Comparison of ENCODE assay signal across 25 mouse cellular contexts in the genomic region with DNA sequence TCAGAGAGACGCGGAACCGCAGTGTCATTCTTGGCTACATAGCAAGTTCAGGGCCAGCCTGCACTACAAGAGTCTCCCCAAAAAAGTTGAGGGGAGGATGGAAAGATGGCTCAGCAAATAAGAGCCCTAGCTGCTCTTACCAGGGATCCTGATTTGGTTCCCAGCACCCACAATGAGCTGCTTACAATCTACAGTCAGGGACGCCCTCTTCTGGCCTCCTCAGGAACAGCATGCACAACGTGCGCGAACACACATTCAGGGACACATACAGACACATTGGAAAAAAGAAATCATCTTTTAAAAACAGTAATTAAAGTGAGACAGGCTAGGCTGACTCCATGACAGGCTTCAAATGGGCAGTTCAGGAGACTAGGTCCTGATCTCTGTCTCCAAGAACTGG. TPM values are rescaled to one million over a fixed set of nuclear protein-coding genes. Genes with fewer than 3 reads are reported as not detected.
A peak's percentile ranks its signal among the peaks of the same experiment; 100 is the strongest.
DNase-seq lines count a peak whose midpoint lies in the region; TF ChIP-seq lines count a peak whose summit lies in the region.
"Had no signal": no experiment of that assay in that cellular context is flagged by ENCODE, and none has a peak within 500 bp of the region (broad histone marks: within the 10 kb centered on the region; RNA-seq: fewer than 3 reads in every experiment).

No protein-coding gene starts in this region.

- H3K27me3 ChIP-seq in E14TG2a.4 (ENCODE audit: insufficient read depth, low read length): peaks cover 3% of the 10 kb centered on the region; the same call in 1 of the 2 replicates
- H3K27me3 ChIP-seq: embryonic facial prominence, embryonic 12.5 days; embryonic facial prominence, embryonic 15.5 days; forebrain, embryonic 13.5 days; heart, embryonic 13.5 days; hindbrain, embryonic 12.5 days; hindbrain, embryonic 15.5 days had no signal

- H3K4me3 ChIP-seq in layer of hippocampus, adult 2 months: no peak overlapping the region
- H3K4me3 ChIP-seq in E14TG2a.4 (replicated peaks; ENCODE audit: low read length): no peak overlapping the region
- H3K4me3 ChIP-seq: embryonic facial prominence, embryonic 12.5 days; embryonic facial prominence, embryonic 15.5 days; forebrain, embryonic 13.5 days; heart, adult 2 months; heart, embryonic 10.5 days; heart, embryonic 13.5 days; hindbrain, embryonic 12.5 days; hindbrain, embryonic 15.5 days had no signal

- DNase-seq in layer of hippocampus, adult 2 months (ENCODE audit: low spot score in 2 of 2): no peak
- DNase-seq in layer of hippocampus, postnatal 25 days (ENCODE audit: extremely low spot score in 1 of 2, low spot score in 1 of 2): no peak
- DNase-seq in ES-CJ7 (ENCODE audit: low read depth, low spot score) (peak; percentile 44), ZHBTc4 (ENCODE audit: low read depth, low spot score) (peak; percentile 69), liver (no peak)
- DNase-seq in thymus, postnatal 4 days: no peak
- DNase-seq in adrenal gland, postnatal 14 days: no peak
- DNase-seq: adrenal gland, postnatal 10 days; B cell, adult 2 months; cerebellum, adult 11 months; cerebellum, adult 2 months; cerebellum, adult 9-11 months; cerebellum, postnatal 25 days; gastrocnemius, postnatal 14 days; heart, adult 2 months; heart, postnatal 14 days had no signal

- no peaks in the 10 kb centered on the region for H3K36me3 ChIP-seq in E14TG2a.4 (ENCODE audit: insufficient read depth, low read length)
- H3K36me3 ChIP-seq: embryonic facial prominence, embryonic 12.5 days; embryonic facial prominence, embryonic 15.5 days; G1E; heart, embryonic 10.5 days; heart, embryonic 13.5 days; hindbrain, embryonic 12.5 days; hindbrain, embryonic 15.5 days had no signal

- H3K4me1 ChIP-seq in E14TG2a.4 (replicated peaks; ENCODE audit: low read depth, low read length): peaks cover 35% of the 10 kb centered on the region
- H3K4me1 ChIP-seq: embryonic facial prominence, embryonic 12.5 days; embryonic facial prominence, embryonic 15.5 days; forebrain, embryonic 13.5 days; heart, embryonic 10.5 days; heart, embryonic 13.5 days had no signal

- 0 out of 2 replicates have a peak, but pooled peaks cover 4% of the 10 kb centered on the region for H3K9me3 ChIP-seq in E14TG2a.4 (ENCODE audit: low read length)
- H3K9me3 ChIP-seq: embryonic facial prominence, embryonic 12.5 days; embryonic facial prominence, embryonic 15.5 days; G1E; hindbrain, embryonic 15.5 days had no signal

- 0 out of 2 replicates have a peak, but pooled peaks have one; percentile 5 for TF ChIP-seq CTCF in layer of hippocampus, adult 2 months (conservative IDR thresholded peaks at IDR 0.05)
- peak; percentile 60 for TF ChIP-seq CTCF in E14TG2a.4 (conservative IDR thresholded peaks at IDR 0.05; ENCODE audit: low read length)

- no peak overlapping the region for H3K27ac ChIP-seq in layer of hippocampus, adult 2 months
- H3K27ac ChIP-seq: embryonic facial prominence, embryonic 12.5 days; embryonic facial prominence, embryonic 15.5 days; forebrain, embryonic 13.5 days; heart, adult 2 months; heart, embryonic 10.5 days; heart, embryonic 13.5 days; hindbrain, embryonic 12.5 days; hindbrain, embryonic 15.5 days had no signal

RNA-seq across cellular contexts. Expression of a gene that starts 33.9 kb away (rescaled TPM):
- total RNA-seq in layer of hippocampus, adult 2 months (2021): 100 to 1,000 TPM; 275 to 294 TPM
- total RNA-seq in layer of hippocampus, postnatal 25 days (2021): 100 to 1,000 TPM; 244 to 251 TPM
- 40.1 and 45.4 TPM in 2 replicates for total RNA-seq in adrenal gland, postnatal 14 days (2021)

RNA-seq across cellular contexts. Expression of a gene that starts 37.9 kb away (rescaled TPM):
- total RNA-seq in layer of hippocampus, adult 2 months (2021): 10 to 100 TPM; 68.2 to 69.1 TPM
- 10 to 100 TPM; 62.7 to 69.7 TPM for total RNA-seq in layer of hippocampus, postnatal 25 days (2021)
- 117 and 122 TPM in 2 replicates for total RNA-seq in adrenal gland, postnatal 14 days (2021)

Comparison
In these comparisons a context has a peak if more than half of its experiments do, and no peak if none do; other contexts are left out.
1. DNase-seq: peak in ES-CJ7 (single experiment) and ZHBTc4 (single experiment); none in layer of hippocampus, adult 2 months (0 of 2), layer of hippocampus, postnatal 25 days (0 of 2), thymus, postnatal 4 days (single experiment), liver (single experiment) and adrenal gland, postnatal 14 days (single experiment).